Mouse (Mus musculus): ENCODE measurements around the gene Gm42420.

DNA sequence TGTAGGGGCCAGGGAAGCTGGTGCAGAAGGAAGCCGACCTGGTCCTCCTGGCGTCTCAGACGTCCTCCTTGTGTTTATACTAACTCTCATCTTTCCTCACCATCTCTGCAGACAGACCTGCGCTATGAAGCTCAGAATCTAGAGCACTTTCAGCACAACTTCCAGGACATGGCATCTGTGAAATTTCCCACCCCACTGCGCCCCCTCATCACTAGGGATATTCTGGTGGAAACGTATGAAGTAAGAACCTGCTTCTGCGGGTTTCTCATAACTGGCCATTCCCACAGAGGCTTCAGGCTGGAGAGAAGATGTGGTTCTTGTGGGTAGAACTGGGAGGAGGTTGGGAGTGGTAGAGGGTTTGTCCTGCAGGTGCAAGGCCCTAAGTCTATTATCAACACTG lies 6.0 kb upstream of the Gm42420 start:
- TF ChIP-seq CTCF (conservative IDR thresholded peaks at IDR 0.05; ENCODE audit: insufficient read depth, insufficient read length, low read depth, low read length) = no peak
- no peak for TF ChIP-seq POLR2A (IDR thresholded peaks at IDR 0.05; ENCODE audit: low read depth, low read length)

Data from kidney, adult 2 months (tissue).